Mouse (Mus musculus): ENCODE measurements around the gene Pxk.

DNA sequence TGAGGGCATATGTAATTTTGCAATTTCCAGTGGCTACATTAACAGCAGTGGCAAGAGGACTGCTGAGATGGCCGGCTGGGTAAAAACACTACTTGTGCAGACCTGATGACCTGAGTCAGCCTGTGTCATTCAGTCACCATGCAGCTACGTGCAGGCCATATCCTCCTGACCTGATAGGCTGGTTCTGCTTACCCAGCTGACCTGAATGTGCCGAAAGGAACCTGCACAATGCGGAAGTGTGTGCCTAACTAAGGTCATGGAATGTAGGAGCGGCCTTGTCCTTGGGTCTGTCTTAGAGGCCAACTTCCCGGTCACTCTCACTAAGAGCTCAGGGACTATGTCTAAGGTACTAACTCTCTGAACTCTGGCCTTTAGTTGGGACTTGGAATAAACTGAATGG is 13.5 kb downstream of the Pxk start:
- no peak for TF ChIP-seq CTCF (IDR thresholded peaks at IDR 0.05; ENCODE audit: low read depth)
- TF ChIP-seq EP300 (optimal IDR thresholded peaks at IDR 0.05) = no peak

All from stomach, postnatal 0 days (tissue).